Mouse (Mus musculus) limb, embryonic 10.5 days (tissue): ENCODE measurements around the gene Itga4. TPM values are rescaled to one million over a fixed set of nuclear protein-coding genes. Genes with fewer than 3 reads are reported as not detected.

Experiments
- DNase-seq: peaks from one replicate; pipeline ENCODE4 v3.0.0-alpha.2; 2017; ENCODE audit warnings: low spot score
- H3K27ac ChIP-seq: fragments of 300-500 bp; sonication (generic); 2 replicates; pipeline ENCODE4 v1.5.1; 2016; ENCODE audit warnings: mild to moderate bottlenecking
- H3K27me3 ChIP-seq: fragments of 300-500 bp; sonication (generic); 2 replicates; pipeline ENCODE4 v1.6.1; 2016; ENCODE audit warnings: low read depth, mild to moderate bottlenecking; ENCODE audit not compliant: poor library complexity, severe bottlenecking
- H3K36me3 ChIP-seq: fragments of 300-500 bp; sonication (generic); 2 replicates; pipeline ENCODE4 v1.6.1; 2016; ENCODE audit warnings: mild to moderate bottlenecking, moderate library complexity
- H3K4me1 ChIP-seq: fragments of 300-500 bp; sonication (generic); 2 replicates; pipeline ENCODE4 v1.6.1; 2016
- H3K4me3 ChIP-seq: fragments of 300-500 bp; sonication (generic); 2 replicates; pipeline ENCODE4 v1.5.1; 2016; ENCODE audit warnings: mild to moderate bottlenecking, moderate library complexity
- H3K9me3 ChIP-seq: fragments of 300-500 bp; sonication (generic); replicated peaks from 2 replicates; pipeline ENCODE4 v1.6.1; 2016; ENCODE audit warnings: mild to moderate bottlenecking
- WGBS: fragments of 180-500 bp; shearing (Covaris S2); methylation state at CpG from one replicate; pipeline ENCODE4 v1.1.7; 2016; 5-methylcytosine and 5-hydroxymethylcytosine counted together
- polyA plus RNA-seq: library from polyadenylated mRNA; unstranded; fragments of >200 nt; fragmentation: Nextera tagmentation; extraction: Ambion mirVana; gene quantifications from 2 replicates; pipeline ENCODE4 v1.2.1, GENCODE M21; 2016

The Itga4 gene
- polyA plus RNA-seq, 1 experiment from 2014 or later: 5.2 TPM

DNA sequence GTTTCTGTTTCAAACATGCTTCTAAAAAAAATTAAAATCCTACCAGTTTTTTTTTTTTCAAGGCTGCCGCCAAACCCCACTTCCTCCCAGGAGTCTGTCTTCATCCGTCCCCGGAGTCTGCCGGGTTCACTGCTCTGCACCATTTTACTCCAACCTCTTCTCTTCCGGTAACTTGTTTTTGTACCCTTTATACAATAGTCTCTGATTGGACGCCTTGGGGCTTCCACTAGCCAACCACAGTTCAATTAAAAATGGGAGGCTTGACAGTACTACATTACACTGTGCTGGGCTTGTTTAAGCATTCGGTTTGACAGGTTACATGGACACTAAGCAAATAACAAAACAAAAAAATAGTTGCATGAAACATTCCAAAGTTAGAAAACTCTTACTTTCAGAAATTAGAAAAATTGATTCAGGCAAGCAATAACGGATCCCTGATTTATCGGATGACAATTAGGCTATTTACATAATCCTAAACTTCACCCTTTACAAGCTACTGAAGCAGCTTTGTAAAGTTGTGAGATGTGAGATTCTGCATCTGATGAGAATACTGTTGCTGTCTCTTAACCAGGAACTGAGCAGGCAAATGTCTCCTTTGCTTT is 115.6 kb downstream of the Itga4 start:
- Histone ChIP-seq H3K4me1 (peaks cover 5% of the 10 kb centered on the region; the same call in 1 of the 2 replicates), H3K4me3 (no peak overlapping the region), H3K27ac (no peak overlapping the region), H3K36me3 (no peaks in the 10 kb centered on the region), H3K9me3 (no peaks in the 10 kb centered on the region), H3K27me3 (no peaks in the 10 kb centered on the region)
- WGBS: 90% methylated on average over 9 of the region's 9 CpGs
- no peak for DNase-seq

DNA sequence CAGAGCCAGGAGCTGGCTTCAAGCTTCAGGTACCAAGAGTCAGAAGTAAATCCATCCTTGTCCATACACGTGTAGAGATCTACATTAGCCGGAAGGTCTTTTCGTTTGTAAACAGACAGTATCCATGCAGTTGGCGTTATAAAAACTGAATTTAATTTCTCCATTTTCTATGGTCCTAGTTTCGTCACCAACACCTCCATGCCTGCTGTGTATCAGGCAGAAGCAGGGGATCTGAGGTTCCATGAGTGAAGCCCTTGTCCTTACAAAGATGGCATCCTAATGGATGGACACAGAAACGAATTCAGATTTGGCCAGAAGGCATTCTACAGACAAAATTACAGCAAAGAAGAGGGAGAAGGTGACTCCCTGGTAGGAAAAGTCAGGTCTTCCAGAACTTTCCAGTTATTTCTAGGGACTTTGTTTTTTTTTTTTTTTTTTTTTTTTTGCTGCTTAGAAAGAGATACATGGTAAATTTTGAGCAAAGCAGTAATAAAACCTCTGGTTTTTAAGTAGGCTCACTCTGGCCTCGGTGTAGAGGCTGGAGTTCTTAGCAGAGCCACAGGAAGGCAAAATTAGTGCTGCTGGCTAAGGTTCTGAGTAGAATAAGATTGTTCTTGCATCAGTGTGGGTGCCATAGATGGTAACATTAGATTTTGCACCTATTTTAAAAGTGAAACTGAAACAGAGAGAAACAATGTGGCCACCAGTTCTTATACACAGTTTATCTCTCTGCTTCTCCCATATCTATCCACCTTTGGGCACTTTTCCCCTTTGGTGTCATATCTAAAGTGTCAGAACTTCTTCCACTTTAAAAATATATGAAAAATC is 116.3 kb downstream of the Itga4 start:
- 90% methylated on average over 7 of the region's 7 CpGs for WGBS
- DNase-seq: no peak

DNA sequence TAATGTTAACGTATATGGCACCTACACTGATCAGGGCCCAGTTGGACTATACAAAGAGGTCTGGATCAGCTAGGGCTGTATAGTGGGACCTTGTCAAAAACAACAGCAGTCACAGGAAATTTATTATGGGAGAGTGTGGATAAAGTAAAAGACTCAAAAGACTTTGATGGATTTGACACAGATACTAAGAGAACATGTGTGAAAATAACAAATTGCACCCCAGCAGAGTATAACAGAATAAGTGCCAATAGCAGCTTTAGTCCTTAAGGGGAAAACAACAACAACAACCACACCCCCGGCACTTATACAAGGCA is 116.9 kb downstream of the Itga4 start:
- no peak for DNase-seq
- Histone ChIP-seq H3K27me3 (no peaks in the 10 kb centered on the region), H3K36me3 (no peaks in the 10 kb centered on the region), H3K4me1 (peaks cover 5% of the 10 kb centered on the region; the same call in 1 of the 2 replicates), H3K9me3 (no peaks in the 10 kb centered on the region), H3K27ac (no peak overlapping the region), H3K4me3 (no peak overlapping the region)
- WGBS: 69% methylated on average over 2 of the region's 2 CpGs

More for the DNA sequence above, 116.3 kb downstream of the Itga4 start:
- H3K4me3 ChIP-seq: no peak overlapping the region
- no peaks in the 10 kb centered on the region for H3K9me3 ChIP-seq
- no peak overlapping the region for H3K27ac ChIP-seq
- no peaks in the 10 kb centered on the region for H3K36me3 ChIP-seq
- peaks cover 5% of the 10 kb centered on the region; the same call in 1 of the 2 replicates for H3K4me1 ChIP-seq
- no peaks in the 10 kb centered on the region for H3K27me3 ChIP-seq

DNA sequence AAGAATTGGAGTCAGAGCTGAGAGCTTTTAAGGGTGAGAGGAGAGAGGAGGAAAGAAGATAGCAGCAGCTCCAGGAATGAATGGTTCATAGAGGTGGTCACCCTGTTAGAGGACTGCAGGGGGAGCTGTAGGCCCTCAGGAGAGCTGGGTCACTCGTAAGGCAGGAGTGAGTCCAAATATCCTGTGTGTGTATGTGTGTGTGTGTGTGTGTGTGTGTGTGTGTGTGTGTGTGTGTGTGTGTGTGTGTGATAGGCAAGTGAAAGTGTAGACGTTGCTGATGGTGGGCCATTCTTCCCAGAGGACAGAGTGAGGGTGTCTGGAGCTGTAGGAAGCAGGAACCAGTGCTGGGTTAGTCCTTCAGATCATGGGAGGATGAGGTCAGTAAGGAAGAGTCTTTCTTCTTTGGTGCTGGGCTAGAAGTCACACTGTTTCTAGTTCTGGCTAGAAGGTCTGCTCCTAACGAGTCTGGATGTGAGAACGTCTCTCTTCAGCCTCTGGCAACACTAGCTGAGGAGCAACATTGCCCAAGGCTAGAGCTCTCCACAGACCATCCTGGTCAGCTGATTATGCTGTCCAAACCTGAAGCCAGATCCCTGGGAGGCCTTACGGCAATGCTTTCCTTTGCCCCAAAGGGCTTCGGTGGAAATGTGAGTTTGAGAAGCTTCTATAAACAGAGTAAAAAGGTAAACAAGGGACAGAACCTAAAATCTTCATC is 117.4 kb downstream of the Itga4 start:
- peak; percentile 40 for DNase-seq
- WGBS: 49% methylated on average over 6 of the region's 6 CpGs

DNA sequence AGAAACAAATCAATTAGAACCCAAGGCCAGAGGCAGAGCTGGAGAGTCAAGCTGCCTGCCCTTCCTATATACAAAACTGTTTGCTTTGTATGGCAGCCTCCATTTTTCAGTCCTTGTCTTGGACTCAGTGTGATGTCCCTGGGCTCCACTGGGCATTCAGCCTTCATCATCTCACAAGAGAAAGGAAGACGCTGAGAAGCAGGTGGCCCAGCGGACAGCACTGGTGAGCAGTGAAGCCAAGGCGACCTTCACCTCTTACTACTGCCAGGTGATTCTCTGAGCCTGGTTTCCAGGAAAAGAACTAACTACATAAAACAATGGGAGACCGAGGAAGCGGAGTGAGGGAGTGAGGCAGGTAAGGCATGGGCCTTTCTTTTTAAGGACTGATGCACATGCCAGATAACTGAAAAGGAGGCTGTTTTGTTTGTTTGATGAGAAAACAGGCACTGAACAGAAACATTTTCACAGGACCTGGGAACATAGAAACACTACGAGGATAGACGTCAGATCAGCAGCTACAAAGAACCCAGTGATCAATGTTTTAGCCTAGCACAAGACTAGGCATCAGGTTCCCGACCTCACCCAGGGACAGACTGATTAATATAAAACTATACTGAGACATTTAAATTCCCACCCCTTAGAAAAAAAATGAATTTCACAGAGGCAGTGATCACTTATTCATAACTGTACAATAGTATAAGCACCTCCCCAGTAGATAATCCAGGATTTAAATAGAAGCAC is 123.3 kb downstream of the Itga4 start:
- H3K9me3 ChIP-seq: no peaks in the 10 kb centered on the region
- H3K4me3 ChIP-seq: no peak overlapping the region

More for the DNA sequence above, 117.4 kb downstream of the Itga4 start:
- H3K4me1 ChIP-seq: peaks cover 5% of the 10 kb centered on the region; the same call in 1 of the 2 replicates
- no peaks in the 10 kb centered on the region for H3K9me3 ChIP-seq
- no peaks in the 10 kb centered on the region for H3K27me3 ChIP-seq
- H3K27ac ChIP-seq: no peak overlapping the region
- H3K36me3 ChIP-seq: no peaks in the 10 kb centered on the region
- H3K4me3 ChIP-seq: no peak overlapping the region

DNA sequence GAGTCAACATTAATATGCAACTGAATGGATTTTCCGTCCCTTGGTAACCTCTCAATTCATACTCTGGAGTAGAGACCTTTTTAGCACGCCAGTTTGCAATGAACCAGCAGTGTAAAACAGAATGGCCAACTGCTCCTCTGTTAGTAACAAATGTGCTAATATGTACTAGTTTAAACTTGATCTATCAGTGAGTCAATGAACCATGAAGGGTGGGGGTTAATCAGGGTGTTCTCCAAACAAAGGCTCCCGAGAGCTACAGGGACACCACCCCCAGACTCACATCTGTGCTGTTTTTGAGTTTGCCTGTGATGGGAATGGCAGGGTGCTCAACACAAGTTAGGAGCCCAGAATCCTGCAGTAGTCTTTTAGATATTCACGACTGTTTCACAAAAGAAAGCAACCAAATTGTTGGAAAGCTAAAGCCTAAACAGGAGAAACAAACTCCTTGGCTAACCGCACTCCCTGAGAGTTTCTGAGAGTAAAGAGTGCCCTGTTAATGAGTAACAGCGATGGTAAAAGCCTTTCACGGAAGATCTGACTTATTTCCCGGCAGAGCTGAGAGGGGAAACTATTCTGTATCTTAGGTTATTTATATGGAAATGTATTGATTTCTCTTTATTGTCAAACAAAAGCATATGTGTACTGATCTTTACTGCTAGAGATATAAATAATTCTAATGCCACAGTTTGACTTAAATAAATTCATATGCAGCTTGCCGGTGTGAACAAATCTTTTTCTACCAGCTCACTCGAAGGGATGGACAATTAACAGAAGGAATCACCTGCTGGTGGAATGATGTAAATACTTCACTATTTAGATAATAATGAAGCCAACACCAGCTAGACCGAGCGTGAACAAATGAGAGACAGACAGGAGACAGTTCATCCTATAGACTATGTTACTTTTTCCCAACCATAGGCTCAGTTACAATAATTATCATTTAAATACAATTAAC is 124.1 kb downstream of the Itga4 start:
- no peaks in the 10 kb centered on the region for H3K36me3 ChIP-seq
- WGBS: 58% methylated on average over 12 of the region's 12 CpGs
- no peak for DNase-seq
- no peak overlapping the region for H3K4me3 ChIP-seq
- no peak overlapping the region for H3K27ac ChIP-seq
- H3K27me3 ChIP-seq: no peaks in the 10 kb centered on the region
- H3K4me1 ChIP-seq: no peaks in the 10 kb centered on the region
- H3K9me3 ChIP-seq: no peaks in the 10 kb centered on the region

More for the DNA sequence above, 123.3 kb downstream of the Itga4 start:
- no peak for DNase-seq
- no peaks in the 10 kb centered on the region for H3K27me3 ChIP-seq
- WGBS: 82% methylated on average over 8 of the region's 8 CpGs
- no peaks in the 10 kb centered on the region for H3K36me3 ChIP-seq
- no peaks in the 10 kb centered on the region for H3K4me1 ChIP-seq
- H3K27ac ChIP-seq: no peak overlapping the region

Other genes starting within 250 kb of the Itga4 start
- 0.06 TPM in 1 of 2 replicates, not detected in the other for gene Neurod1, start 201.3 kb downstream of the Itga4 start, polyA plus RNA-seq
- 0.19 and 0.89 TPM in 2 replicates for gene Cerkl, start 201.4 kb downstream of the Itga4 start, polyA plus RNA-seq